Mouse (Mus musculus): ENCODE results near the gene Adcyap1r1. TPM values are rescaled to one million over a fixed set of nuclear protein-coding genes. Genes with fewer than 3 reads are reported as not detected.
A peak's percentile ranks its signal among the peaks of the same experiment; 100 is the strongest.

The Adcyap1r1 gene
- polyA plus RNA-seq, 1 experiment from 2014 or later, result not detected

DNA sequence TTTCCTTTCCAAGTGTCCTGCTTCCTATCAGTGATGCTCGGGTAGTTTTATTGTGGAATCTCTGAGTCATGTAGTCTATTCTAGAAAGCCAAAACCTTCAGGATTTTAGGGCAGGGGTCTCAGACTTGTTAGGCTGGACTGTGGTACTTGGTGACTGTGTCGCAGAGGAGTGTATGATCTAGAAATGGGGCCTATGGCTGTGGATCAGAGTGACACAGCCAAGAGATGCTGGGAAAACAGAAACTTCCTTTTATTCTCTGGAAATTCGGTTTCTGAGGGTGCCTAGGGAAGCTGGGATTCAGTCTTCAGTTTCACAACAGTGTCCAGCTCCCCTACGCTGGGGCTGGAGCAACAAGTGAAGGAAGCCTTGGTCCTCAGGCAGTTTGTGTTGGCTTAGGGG lies 7.1 kb upstream of the Adcyap1r1 start:
- Histone ChIP-seq H3K9ac (replicated peaks) (no peak overlapping the region), H3K4me2 (ENCODE audit: low read depth, low read length) (no peak overlapping the region), H3K4me1 (ENCODE audit: insufficient read depth) (no peaks in the 10 kb centered on the region), H3K4me3 (ENCODE audit: low read depth, low read length) (no peak overlapping the region), H3K27me3 (ENCODE audit: insufficient read depth, low read length) (0 out of 2 replicates have a peak, but pooled peaks cover 4% of the 10 kb centered on the region), H3K9me3 (ENCODE audit: low read length) (no peaks in the 10 kb centered on the region), H3K36me3 (replicated peaks; ENCODE audit: insufficient read depth, low read length) (no peaks in the 10 kb centered on the region), H3K27ac (ENCODE audit: low read depth) (no peak overlapping the region)
- ATAC-seq (no peak), DNase-seq (no peak)
- 47% methylated on average over 4 of the region's 4 CpGs for WGBS (ENCODE audit: insufficient replicate concordance)
- no peak for TF ChIP-seq EP300 (IDR thresholded peaks at IDR 0.05; ENCODE audit: low read depth)
- no peak for TF ChIP-seq CTCF (IDR thresholded peaks at IDR 0.05; ENCODE audit: low read depth)

DNA sequence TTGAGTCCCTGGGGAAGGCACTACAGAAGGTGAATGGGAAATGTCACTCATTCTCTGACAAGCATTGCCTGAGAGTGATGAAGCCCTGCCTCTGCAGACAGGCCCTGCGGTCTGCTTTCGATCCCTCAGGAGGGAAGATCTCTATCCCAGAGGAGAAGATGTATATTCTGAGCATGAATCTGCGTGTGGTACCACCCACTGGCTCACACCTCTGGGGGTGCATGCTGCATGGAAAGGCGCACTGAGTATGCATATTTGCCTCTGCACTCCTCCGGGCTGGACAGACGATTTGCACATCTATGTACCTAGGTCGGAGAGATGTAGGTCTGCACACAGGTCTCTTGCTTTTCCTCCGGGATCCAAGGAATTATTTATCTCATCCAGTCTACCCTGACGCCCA lies 3.6 kb upstream of the Adcyap1r1 start:
- H3K9me3 ChIP-seq (ENCODE audit: low read length), result no peaks in the 10 kb centered on the region
- DNase-seq, result no peak
- TF ChIP-seq CTCF (IDR thresholded peaks at IDR 0.05; ENCODE audit: low read depth) (no peak), EP300 (IDR thresholded peaks at IDR 0.05; ENCODE audit: low read depth) (no peak)
- H3K4me1 ChIP-seq (ENCODE audit: insufficient read depth), result no peaks in the 10 kb centered on the region
- H3K27ac ChIP-seq (ENCODE audit: low read depth), result no peak overlapping the region
- no peak overlapping the region for H3K4me2 ChIP-seq (ENCODE audit: low read depth, low read length)
- WGBS (ENCODE audit: insufficient replicate concordance), result 69% methylated on average over 9 of the region's 9 CpGs
- no peaks in the 10 kb centered on the region for H3K36me3 ChIP-seq (replicated peaks; ENCODE audit: insufficient read depth, low read length)
- H3K9ac ChIP-seq (replicated peaks), result no peak overlapping the region
- no peak overlapping the region for H3K4me3 ChIP-seq (ENCODE audit: low read depth, low read length)
- H3K27me3 ChIP-seq (ENCODE audit: insufficient read depth, low read length), result peaks cover 35% of the 10 kb centered on the region
- ATAC-seq, result no peak

DNA sequence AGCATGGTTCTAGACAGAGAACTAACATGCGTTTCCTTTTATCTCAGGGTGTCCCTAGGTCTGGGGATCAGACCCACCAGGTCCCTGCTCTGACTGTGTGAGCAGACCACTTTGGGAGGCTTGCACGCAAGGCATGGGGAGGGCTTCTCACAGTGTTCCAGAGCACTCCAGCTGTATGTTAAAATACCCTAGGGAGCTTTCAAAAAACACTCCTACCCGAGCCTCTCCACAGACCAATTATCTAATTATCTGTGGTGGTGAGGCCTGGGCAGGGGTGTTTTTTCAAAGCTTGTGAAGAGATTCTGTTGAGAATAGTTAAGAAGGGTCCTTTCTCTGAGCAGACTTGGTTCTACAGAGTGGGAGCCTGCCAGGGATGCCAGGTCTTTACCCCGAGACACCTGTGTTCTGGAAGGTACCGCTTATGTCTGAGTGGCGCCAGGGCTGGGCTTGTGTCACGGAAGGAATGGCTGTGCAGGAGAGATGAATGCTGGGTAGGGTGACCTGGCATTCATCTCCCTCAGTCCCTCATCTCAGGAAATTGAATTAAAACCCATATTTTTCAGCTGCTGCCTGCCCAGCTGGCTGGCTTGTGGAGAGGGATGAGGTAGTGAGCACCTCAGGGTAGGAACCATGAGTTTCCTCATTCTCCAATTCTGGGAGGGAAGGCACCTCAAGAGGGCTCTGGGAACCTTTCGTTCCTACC lies 2.7 kb upstream of the Adcyap1r1 start:
- Histone ChIP-seq H3K4me3 (ENCODE audit: low read depth, low read length) (no peak overlapping the region), H3K36me3 (replicated peaks; ENCODE audit: insufficient read depth, low read length) (no peaks in the 10 kb centered on the region), H3K4me1 (ENCODE audit: insufficient read depth) (no peaks in the 10 kb centered on the region), H3K9ac (replicated peaks) (no peak overlapping the region), H3K27me3 (ENCODE audit: insufficient read depth, low read length) (peaks cover 39% of the 10 kb centered on the region), H3K27ac (ENCODE audit: low read depth) (no peak overlapping the region), H3K9me3 (ENCODE audit: low read length) (no peaks in the 10 kb centered on the region), H3K4me2 (ENCODE audit: low read depth, low read length) (no peak overlapping the region)
- DNase-seq (no peak), ATAC-seq (no peak)
- no peak for TF ChIP-seq CTCF (IDR thresholded peaks at IDR 0.05; ENCODE audit: low read depth)
- no peak for TF ChIP-seq EP300 (IDR thresholded peaks at IDR 0.05; ENCODE audit: low read depth)
- whole genome bisulfite sequencing (ENCODE audit: insufficient replicate concordance), result 73% methylated on average over 8 of the region's 8 CpGs

DNA sequence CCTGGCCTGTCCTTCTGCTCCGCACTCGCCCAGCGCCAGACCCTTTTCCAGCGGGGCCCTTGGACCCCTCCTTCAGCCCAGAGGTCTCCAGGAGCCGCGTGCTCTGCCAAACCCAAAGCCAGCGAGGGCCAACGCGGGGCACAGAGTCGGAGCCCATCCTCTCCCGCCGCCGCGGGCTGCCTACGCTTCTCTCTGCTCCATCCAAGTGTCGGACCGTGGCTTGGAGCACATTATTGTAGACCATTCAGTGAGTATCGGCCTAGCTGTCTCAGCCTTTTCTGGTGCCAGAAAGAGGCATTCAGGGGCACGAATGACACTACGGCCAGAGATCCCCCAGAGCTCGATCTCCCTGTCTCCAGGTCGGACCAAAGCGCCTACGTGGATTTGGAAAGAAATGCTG lies 603 bp downstream of the Adcyap1r1 start:
- Histone ChIP-seq H3K36me3 (replicated peaks; ENCODE audit: insufficient read depth, low read length) (no peaks in the 10 kb centered on the region), H3K9ac (replicated peaks) (no peak overlapping the region), H3K9me3 (ENCODE audit: low read length) (no peaks in the 10 kb centered on the region), H3K4me3 (ENCODE audit: low read depth, low read length) (no peak overlapping the region), H3K4me2 (ENCODE audit: low read depth, low read length) (peak overlapping the region; percentile 9; the same call in 1 of the 2 replicates), H3K27ac (ENCODE audit: low read depth) (no peak overlapping the region), H3K4me1 (ENCODE audit: insufficient read depth) (no peaks in the 10 kb centered on the region), H3K27me3 (ENCODE audit: insufficient read depth, low read length) (peaks cover 41% of the 10 kb centered on the region)
- no peak for TF ChIP-seq CTCF (IDR thresholded peaks at IDR 0.05; ENCODE audit: low read depth)
- TF ChIP-seq EP300 (IDR thresholded peaks at IDR 0.05; ENCODE audit: low read depth), result no peak
- WGBS (ENCODE audit: insufficient replicate concordance), result 5% methylated on average over 24 of the region's 24 CpGs
- no peak for DNase-seq
- no peak for ATAC-seq

DNA sequence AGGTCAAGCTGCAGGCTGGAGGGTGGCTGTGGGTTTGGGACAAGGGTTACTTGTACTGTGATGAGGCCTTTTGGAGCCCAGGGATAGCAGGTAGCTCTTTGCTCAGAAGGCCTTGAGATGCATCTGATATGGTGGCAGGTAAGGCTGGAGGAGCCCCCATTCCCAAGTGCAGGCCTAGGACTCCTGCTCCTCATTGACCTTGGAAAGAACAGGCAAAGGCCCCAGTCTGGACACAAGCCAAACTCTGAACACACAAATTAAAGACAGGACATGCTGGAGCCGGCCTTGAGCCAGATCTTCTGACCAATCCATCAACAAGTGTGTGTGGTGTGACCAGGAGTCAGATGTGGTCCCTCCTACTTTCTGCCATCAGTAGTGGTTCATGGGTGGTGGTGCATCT lies 1.8 kb downstream of the Adcyap1r1 start:
- ATAC-seq (no peak), DNase-seq (no peak)
- WGBS (ENCODE audit: insufficient replicate concordance), result 32% methylated on average over 1 of the region's 1 CpGs
- Histone ChIP-seq H3K4me3 (ENCODE audit: low read depth, low read length) (no peak overlapping the region), H3K9me3 (ENCODE audit: low read length) (no peaks in the 10 kb centered on the region), H3K36me3 (replicated peaks; ENCODE audit: insufficient read depth, low read length) (no peaks in the 10 kb centered on the region), H3K4me2 (ENCODE audit: low read depth, low read length) (no peak overlapping the region), H3K27ac (ENCODE audit: low read depth) (no peak overlapping the region), H3K9ac (replicated peaks) (no peak overlapping the region), H3K4me1 (ENCODE audit: insufficient read depth) (no peaks in the 10 kb centered on the region), H3K27me3 (ENCODE audit: insufficient read depth, low read length) (peaks cover 41% of the 10 kb centered on the region)
- TF ChIP-seq CTCF (IDR thresholded peaks at IDR 0.05; ENCODE audit: low read depth) (no peak), EP300 (IDR thresholded peaks at IDR 0.05; ENCODE audit: low read depth) (no peak)

DNA sequence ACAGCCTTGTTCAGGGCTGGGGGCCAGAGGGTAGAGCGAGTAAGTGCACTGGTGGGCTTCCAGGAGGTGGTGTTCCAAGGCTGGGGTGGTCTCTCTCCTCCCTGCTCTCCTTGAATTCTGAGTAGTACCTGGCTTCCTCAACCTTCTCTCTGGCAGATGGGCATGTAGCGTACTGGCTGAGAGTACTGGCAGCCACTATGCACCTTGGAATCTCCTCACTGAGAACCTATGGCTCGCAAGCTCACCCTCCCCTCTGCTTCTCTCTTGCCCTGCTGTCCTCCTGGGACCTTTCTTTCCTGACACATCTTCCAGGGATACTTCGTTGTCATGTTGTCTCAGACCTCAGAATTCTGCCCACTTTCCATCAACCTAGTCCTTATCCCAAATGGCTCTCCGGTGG lies 3.9 kb downstream of the Adcyap1r1 start:
- DNase-seq (no peak), ATAC-seq (no peak)
- no peaks in the 10 kb centered on the region for H3K36me3 ChIP-seq (replicated peaks; ENCODE audit: insufficient read depth, low read length)
- no peak overlapping the region for H3K4me3 ChIP-seq (ENCODE audit: low read depth, low read length)
- TF ChIP-seq EP300 (IDR thresholded peaks at IDR 0.05; ENCODE audit: low read depth) (no peak), CTCF (IDR thresholded peaks at IDR 0.05; ENCODE audit: low read depth) (no peak)
- 56% methylated on average over 5 of the region's 5 CpGs for WGBS (ENCODE audit: insufficient replicate concordance)
- H3K9ac ChIP-seq (replicated peaks), result no peak overlapping the region
- H3K9me3 ChIP-seq (ENCODE audit: low read length), result no peaks in the 10 kb centered on the region
- no peaks in the 10 kb centered on the region for H3K4me1 ChIP-seq (ENCODE audit: insufficient read depth)
- H3K4me2 ChIP-seq (ENCODE audit: low read depth, low read length), result no peak overlapping the region
- no peak overlapping the region for H3K27ac ChIP-seq (ENCODE audit: low read depth)
- peaks cover 32% of the 10 kb centered on the region for H3K27me3 ChIP-seq (ENCODE audit: insufficient read depth, low read length)

Measured in liver, postnatal 0 days (tissue).